Mouse (Mus musculus) testis, adult 2 months (tissue): ENCODE results near the gene D630036H23Rik.

Experiments used
- CTCF ChIP-seq: fragments of 200-500 bp; IDR thresholded peaks from 2 replicates; pipeline ENCODE4 v1.5.1; 2012; ENCODE audit warnings: low read depth, mild to moderate bottlenecking, inconsistent platforms, low read length, moderate library complexity; ENCODE audit not compliant: control insufficient read depth, insufficient read depth, insufficient replicate concordance
- POLR2A ChIP-seq: fragments of 200-500 bp; IDR thresholded peaks from 2 replicates; pipeline ENCODE4 v1.6.1; 2012; ENCODE audit warnings: low read depth, mild to moderate bottlenecking, inconsistent platforms, low read length, moderate library complexity; ENCODE audit not compliant: control insufficient read depth

- TF ChIP-seq POLR2A = no peak
- TF ChIP-seq CTCF = no peak
These were observed 3.4 kb upstream of the D630036H23Rik start for GRCm38 (mm10) chr12:36385386-36385785.
